Mouse (Mus musculus): Measurements from ENCODE around the gene Lhx1.

GRCm38 (mm10) chr11:84518261-84518660 lies 7.1 kb downstream of the Lhx1 start:
- no peak for TF ChIP-seq CTCF (conservative IDR thresholded peaks at IDR 0.05 in 1 of 2, IDR thresholded peaks at IDR 0.05 in 1 of 2; ENCODE audit: low read depth in 2 of 2, low read length in 2 of 2)
- no peak for TF ChIP-seq CHD2 (IDR thresholded peaks at IDR 0.05; ENCODE audit: low read length)
- TF ChIP-seq MEF2A (IDR thresholded peaks at IDR 0.05; ENCODE audit: borderline replicate concordance, low read depth, low read length), result no peak
- no peak for TF ChIP-seq MXI1 (IDR thresholded peaks at IDR 0.05; ENCODE audit: low read depth, low read length)
- no peak for TF ChIP-seq SMC3 (IDR thresholded peaks at IDR 0.05; ENCODE audit: low read depth, low read length)
- TF ChIP-seq ZMIZ1 (IDR thresholded peaks at IDR 0.05; ENCODE audit: low read depth, low read length), result no peak

Data from CH12.LX (cell line).